Mouse (Mus musculus) CH12.LX (cell line): ENCODE measurements around the gene Cftr. TPM values are rescaled to one million over a fixed set of nuclear protein-coding genes. Genes with fewer than 3 reads are reported as not detected.

Experiments
- DNase-seq: peaks from one replicate; pipeline ENCODE4 v3.0.0-alpha.2; 2013; ENCODE audit errors: extremely low read depth
- H3K27ac ChIP-seq: 2 replicates; pipeline ENCODE4 v1.5.1; 2012; ENCODE audit warnings: low read depth, mild to moderate bottlenecking, control low read depth, moderate library complexity; ENCODE audit not compliant: insufficient read depth
- H3K27me3 ChIP-seq: replicated peaks from 2 replicates; pipeline ENCODE3; 2012; ENCODE audit warnings: inconsistent platforms
- H3K36me3 ChIP-seq, 2 experiments: replicated peaks in 1 of 2; 2 replicates each; pipeline versions ENCODE3 to v1.6.1; 2012; ENCODE audit warnings: inconsistent platforms in 1 of 2, low read length in 1 of 2, mild to moderate bottlenecking in 1 of 2, mixed read lengths in 1 of 2, moderate library complexity in 1 of 2; ENCODE audit not compliant: control insufficient read depth in 1 of 2, insufficient read depth in 1 of 2
- H3K4me1 ChIP-seq, 2 experiments: 2 replicates each; pipeline ENCODE4 v1.6.1; 2012; ENCODE audit warnings: inconsistent platforms in 1 of 2, moderate library complexity in 1 of 2; ENCODE audit not compliant: insufficient read depth in 2 of 2, control insufficient read depth in 1 of 2
- H3K4me2 ChIP-seq: 2 replicates; pipeline ENCODE4 v1.6.1; 2012; ENCODE audit warnings: low read depth, mild to moderate bottlenecking, control low read depth; ENCODE audit not compliant: poor library complexity, insufficient read depth, severe bottlenecking
- H3K4me3 ChIP-seq, 3 experiments: fragments of 150-350 bp in 1 of 3; sonication (generic) in 1 of 3; replicated peaks in 1 of 3; 2 replicates each; pipeline versions ENCODE3 to v1.5.1; 2011 to 2012; ENCODE audit warnings: low read depth in 2 of 3, low read length in 2 of 3, mild to moderate bottlenecking in 2 of 3, moderate library complexity in 2 of 3, control low read depth in 1 of 3, improper control_type of control experiment in 1 of 3, inconsistent platforms in 1 of 3, mixed read lengths in 1 of 3; ENCODE audit not compliant: poor library complexity in 1 of 3
- H3K79me2 ChIP-seq: replicated peaks from 2 replicates; pipeline ENCODE4 v1.6.1; 2012; ENCODE audit warnings: mild to moderate bottlenecking, moderate library complexity; ENCODE audit not compliant: control insufficient read depth, poor library complexity, insufficient read depth, severe bottlenecking; ENCODE audit errors: extremely low read depth
- H3K9ac ChIP-seq: 2 replicates; pipeline ENCODE4 v1.6.1; 2012; ENCODE audit warnings: low read depth, mild to moderate bottlenecking, control low read depth, moderate library complexity; ENCODE audit not compliant: insufficient read depth
- H3K9me3 ChIP-seq: replicated peaks from 2 replicates; pipeline ENCODE3; 2012; ENCODE audit warnings: low read length, inconsistent platforms, mixed read lengths
- BHLHE40 ChIP-seq: IDR thresholded peaks from 2 replicates; pipeline ENCODE4 v1.6.1; 2011; ENCODE audit warnings: mild to moderate bottlenecking, low read depth, low read length, improper control_type of control experiment
- CHD2 ChIP-seq: IDR thresholded peaks from 2 replicates; pipeline ENCODE4 v1.6.1; 2011; ENCODE audit warnings: low read length, improper control_type of control experiment
- JUN ChIP-seq: IDR thresholded peaks from 2 replicates; pipeline ENCODE4 v1.6.1; 2011; ENCODE audit warnings: low read depth, mild to moderate bottlenecking, low read length, improper control_type of control experiment, moderate library complexity; ENCODE audit not compliant: insufficient read depth
- KAT2A ChIP-seq: IDR thresholded peaks from 2 replicates; pipeline ENCODE4 v1.6.1; 2012; ENCODE audit warnings: low read length, improper control_type of control experiment, inconsistent platforms; ENCODE audit not compliant: insufficient replicate concordance
- MAFK ChIP-seq: IDR thresholded peaks from 2 replicates; pipeline ENCODE4 v1.6.1; 2011; ENCODE audit warnings: low read length, improper control_type of control experiment; ENCODE audit not compliant: insufficient replicate concordance
- MAX ChIP-seq: IDR thresholded peaks from 2 replicates; pipeline ENCODE4 v1.6.1; 2011; ENCODE audit warnings: low read length, improper control_type of control experiment
- PAX5 ChIP-seq: IDR thresholded peaks from 2 replicates; pipeline ENCODE4 v1.6.1; 2012; ENCODE audit warnings: low read length, inconsistent platforms, mixed read lengths
- POLR2AphosphoS2 ChIP-seq: IDR thresholded peaks from 2 replicates; pipeline ENCODE4 v1.6.1; 2011; ENCODE audit warnings: low read depth, low read length, improper control_type of control experiment
- RCOR1 ChIP-seq: conservative IDR thresholded peaks from 2 replicates; pipeline ENCODE4 v1.6.1; 2012; ENCODE audit warnings: low read depth, mild to moderate bottlenecking, inconsistent platforms, low read length, improper control_type of control experiment
- SIN3A ChIP-seq: IDR thresholded peaks from 2 replicates; pipeline ENCODE4 v1.6.1; 2012; ENCODE audit warnings: low read length, improper control_type of control experiment, inconsistent platforms
- SMC3 ChIP-seq: IDR thresholded peaks from 2 replicates; pipeline ENCODE4 v1.6.1; 2011; ENCODE audit warnings: low read depth, low read length, improper control_type of control experiment
- TBP ChIP-seq: conservative IDR thresholded peaks from 2 replicates; pipeline ENCODE4 v1.6.1; 2011; ENCODE audit warnings: low read depth, low read length, improper control_type of control experiment
- USF1 ChIP-seq: IDR thresholded peaks from 2 replicates; pipeline ENCODE4 v1.6.1; 2014; ENCODE audit warnings: low read depth, mild to moderate bottlenecking, inconsistent platforms, low read length, improper control_type of control experiment
- USF2 ChIP-seq: conservative IDR thresholded peaks from 2 replicates; pipeline ENCODE4 v1.6.1; 2011; ENCODE audit warnings: low read depth, low read length, improper control_type of control experiment
- ZC3H11A ChIP-seq: IDR thresholded peaks from 2 replicates; pipeline ENCODE4 v1.6.1; 2012; ENCODE audit warnings: low read depth, mild to moderate bottlenecking, inconsistent platforms, low read length, improper control_type of control experiment
- ZKSCAN1 ChIP-seq: IDR thresholded peaks from 2 replicates; pipeline ENCODE4 v1.6.1; 2012; ENCODE audit warnings: low read depth, inconsistent platforms, low read length, improper control_type of control experiment, borderline replicate concordance
- ZMIZ1 ChIP-seq: IDR thresholded peaks from 2 replicates; pipeline ENCODE4 v1.6.1; 2012; ENCODE audit warnings: low read depth, mild to moderate bottlenecking, inconsistent platforms, low read length, improper control_type of control experiment
- ZNF384 ChIP-seq: IDR thresholded peaks from 2 replicates; pipeline ENCODE4 v1.6.1; 2012; ENCODE audit warnings: low read depth, low read length, improper control_type of control experiment, inconsistent platforms
- dilution Hi-C: fragments of 300-500 bp; cut with MboI; formaldehyde crosslinking; loops from 2 replicates; pipeline ENCODE4 v1.14.3; 2020; ENCODE audit warnings: low sequenced_read_pairs; ENCODE audit not compliant: extremely low pct_unique_long_range_greater_than_20kb, extremely low pct_ligation_motif_present
- in situ Hi-C: fragments of 300-500 bp; cut with MboI; formaldehyde crosslinking; loops from 3 replicates; pipeline ENCODE4 v1.14.3; 2019; ENCODE audit warnings: low sequenced_read_pairs, low pct_ligation_motif_present, low pct_unique_long_range_greater_than_20kb, mixed read lengths
- polyA plus RNA-seq: library from polyadenylated mRNA; unstranded; fragments of >175 nt; gene quantifications from 2 replicates; pipeline ENCODE4 v1.2.1, GENCODE M21; 2012; ENCODE audit warnings: low read depth; ENCODE audit not compliant: insufficient read length
- total RNA-seq, 2 experiments: library from RNA; depleted of rRNA; stranded (reverse); fragments of 300-350 nt in 1 of 2; fragments of >200 nt in 1 of 2; gene quantifications; 2 replicates each; pipeline ENCODE4 v1.2.3; 2012 to 2014

Cftr gene
- total and polyA plus RNA-seq, 3 experiments: not detected

- no peak overlapping the region for H3K27ac ChIP-seq
Measured at GRCm38 (mm10) chr6:18335393-18335792, 164.9 kb downstream of the Cftr start.

GRCm38 (mm10) chr6:18338307-18338706 is 167.8 kb downstream of the Cftr start:
- no peaks in the 10 kb centered on the region for H3K27me3 ChIP-seq
- TF ChIP-seq TBP (no peak), MAX (no peak), POLR2AphosphoS2 (no peak), MAFK (no peak), SMC3 (no peak), USF1 (no peak), USF2 (no peak), PAX5 (no peak), SIN3A (no peak), BHLHE40 (no peak), KAT2A (no peak), JUN (no peak)
- TF ChIP-seq, all 38 proteins: peak for 0
- no peak for DNase-seq
- Histone ChIP-seq H3K79me2 (no peaks in the 10 kb centered on the region), H3K4me2 (no peak overlapping the region), H3K4me1 (no peaks in the 10 kb centered on the region), H3K4me3 (no peak overlapping the region), H3K36me3 (no peaks in the 10 kb centered on the region), H3K27ac (no peak overlapping the region), H3K9ac (no peak overlapping the region), H3K9me3 (no peaks in the 10 kb centered on the region)
- in situ Hi-C loops (no loop called here), dilution Hi-C loops (no loop called here)

More at GRCm38 (mm10) chr6:18335393-18335792, 164.9 kb downstream of the Cftr start:
- Histone ChIP-seq H3K9me3 (no peaks in the 10 kb centered on the region), H3K27me3 (no peaks in the 10 kb centered on the region), H3K36me3 (no peaks in the 10 kb centered on the region), H3K4me3 (no peak overlapping the region), H3K4me1 (no peaks in the 10 kb centered on the region), H3K79me2 (no peaks in the 10 kb centered on the region), H3K4me2 (no peak overlapping the region), H3K9ac (no peak overlapping the region)
- in situ Hi-C loops (no loop called here), dilution Hi-C loops (no loop called here)
- DNase-seq: no peak
- TF ChIP-seq USF1 (no peak), PAX5 (no peak), ZKSCAN1 (no peak), ZMIZ1 (no peak), SMC3 (no peak), RCOR1 (no peak), MAFK (no peak), ZC3H11A (no peak), USF2 (no peak), MAX (no peak), CHD2 (no peak), ZNF384 (no peak)
- TF ChIP-seq, all 38 proteins: peak for 0
